Mouse (Mus musculus) MEL (cell line): ENCODE results near the gene Gcnt2. TPM values are rescaled to one million over a fixed set of nuclear protein-coding genes. Genes with fewer than 3 reads are reported as not detected.

Experiments used
- DNase-seq: peaks from one replicate; pipeline ENCODE4 v3.0.0; 2011; ENCODE audit warnings: low read depth, low spot score
- H3K27ac ChIP-seq: 2 replicates; pipeline ENCODE4 v1.5.1; 2012; ENCODE audit warnings: low read depth, mild to moderate bottlenecking, control low read depth, low read length, moderate library complexity; ENCODE audit not compliant: control insufficient read depth
- H3K27me3 ChIP-seq, 2 experiments: fragments of 150-350 bp in 1 of 2; sonication (generic) in 1 of 2; 2 replicates each; pipeline ENCODE4 v1.6.1; 2012; ENCODE audit warnings: low read length in 2 of 2, mild to moderate bottlenecking in 2 of 2, improper control_type of control experiment in 1 of 2, moderate library complexity in 1 of 2; ENCODE audit not compliant: insufficient read depth in 2 of 2, control insufficient read depth in 1 of 2
- H3K36me3 ChIP-seq, 2 experiments: 2 replicates each; pipeline ENCODE4 v1.6.1; 2012 to 2014; ENCODE audit warnings: low read length in 2 of 2, improper control_type of control experiment in 1 of 2, inconsistent platforms in 1 of 2, mild to moderate bottlenecking in 1 of 2; ENCODE audit not compliant: insufficient read depth in 2 of 2, control insufficient read depth in 1 of 2
- H3K4me1 ChIP-seq, 2 experiments: fragments of 150-350 bp in 1 of 2; sonication (generic) in 1 of 2; 2 replicates each; pipeline ENCODE4 v1.6.1; 2012; ENCODE audit warnings: low read length in 2 of 2, improper control_type of control experiment in 1 of 2, mild to moderate bottlenecking in 1 of 2; ENCODE audit not compliant: insufficient read depth in 2 of 2, control insufficient read depth in 1 of 2
- H3K4me3 ChIP-seq, 2 experiments: fragments of 150-350 bp in 1 of 2; sonication (generic) in 1 of 2; 2 replicates each; pipeline ENCODE4 v1.5.1; 2012; ENCODE audit warnings: low read depth in 2 of 2, low read length in 2 of 2, mild to moderate bottlenecking in 2 of 2, moderate library complexity in 2 of 2, control low read depth in 1 of 2, improper control_type of control experiment in 1 of 2; ENCODE audit not compliant: control insufficient read depth in 1 of 2, insufficient read depth in 1 of 2
- H3K79me2 ChIP-seq: 2 replicates; pipeline ENCODE4 v1.6.1; 2012; ENCODE audit warnings: mild to moderate bottlenecking, low read length, moderate library complexity; ENCODE audit not compliant: control insufficient read depth, poor library complexity, insufficient read depth
- H3K9ac ChIP-seq: 2 replicates; pipeline ENCODE4 v1.6.1; 2012; ENCODE audit warnings: low read depth, mild to moderate bottlenecking, control low read depth, low read length, moderate library complexity; ENCODE audit not compliant: control insufficient read depth, poor library complexity, severe bottlenecking
- H3K9me3 ChIP-seq: fragments of 150-350 bp; sonication (generic); replicated peaks from 2 replicates; pipeline ENCODE4 v1.6.1; 2012; ENCODE audit warnings: mild to moderate bottlenecking, low read length, improper control_type of control experiment, moderate library complexity; ENCODE audit not compliant: insufficient read depth
- CHD1 ChIP-seq: IDR thresholded peaks from 2 replicates; pipeline ENCODE4 v1.6.1; 2012; ENCODE audit warnings: low read depth, mild to moderate bottlenecking, inconsistent platforms, low read length, improper control_type of control experiment
- CHD2 ChIP-seq: IDR thresholded peaks from 2 replicates; pipeline ENCODE4 v1.6.1; 2011; ENCODE audit warnings: low read length, improper control_type of control experiment
- CTCF ChIP-seq, 3 experiments: IDR thresholded peaks in 2 of 3; conservative IDR thresholded peaks in 1 of 3; 2 replicates each; pipeline ENCODE4 v1.5.1; 2011 to 2012; ENCODE audit warnings: low read length in 3 of 3, low read depth in 2 of 3, mild to moderate bottlenecking in 2 of 3, improper control_type of control experiment in 1 of 3, inconsistent platforms in 1 of 3, mixed read lengths in 1 of 3, moderate library complexity in 1 of 3; ENCODE audit not compliant: control insufficient read depth in 1 of 3, insufficient read depth in 1 of 3, poor library complexity in 1 of 3, severe bottlenecking in 1 of 3
- E2F4 ChIP-seq: IDR thresholded peaks from 2 replicates; pipeline ENCODE4 v1.6.1; 2011; ENCODE audit warnings: low read depth, low read length, improper control_type of control experiment, borderline replicate concordance
- ELF1 ChIP-seq: IDR thresholded peaks from 2 replicates; pipeline ENCODE4 v1.6.1; 2014; ENCODE audit warnings: low read depth, mild to moderate bottlenecking, inconsistent platforms, low read length, improper control_type of control experiment, moderate library complexity
- GABPA ChIP-seq: IDR thresholded peaks from 2 replicates; pipeline ENCODE4 v1.6.1; 2012; ENCODE audit warnings: low read depth, mild to moderate bottlenecking, inconsistent platforms, low read length, improper control_type of control experiment, moderate library complexity
- MAX ChIP-seq: IDR thresholded peaks from 2 replicates; pipeline ENCODE4 v1.6.1; 2011; ENCODE audit warnings: low read length, improper control_type of control experiment
- MEF2A ChIP-seq: IDR thresholded peaks from 2 replicates; pipeline ENCODE4 v1.6.1; 2014; ENCODE audit warnings: low read depth, mild to moderate bottlenecking, inconsistent platforms, low read length, improper control_type of control experiment; ENCODE audit not compliant: poor library complexity, insufficient replicate concordance, severe bottlenecking; ENCODE audit errors: extremely low read depth
- MXI1 ChIP-seq: IDR thresholded peaks from 2 replicates; pipeline ENCODE4 v1.6.1; 2011; ENCODE audit warnings: mild to moderate bottlenecking, low read depth, low read length, improper control_type of control experiment
- MYC ChIP-seq: IDR thresholded peaks from 2 replicates; pipeline ENCODE4 v1.6.1; 2011; ENCODE audit warnings: low read depth, mild to moderate bottlenecking, low read length, improper control_type of control experiment, moderate library complexity
- POLR2A ChIP-seq, 2 experiments: IDR thresholded peaks; 2 replicates each; pipeline ENCODE4 v1.6.1; 2011 to 2012; ENCODE audit warnings: low read length in 2 of 2, mild to moderate bottlenecking in 2 of 2, control low read depth in 1 of 2, improper control_type of control experiment in 1 of 2, low read depth in 1 of 2, moderate library complexity in 1 of 2; ENCODE audit not compliant: control insufficient read depth in 1 of 2, insufficient read depth in 1 of 2, poor library complexity in 1 of 2
- POLR2AphosphoS2 ChIP-seq: IDR thresholded peaks from 2 replicates; pipeline ENCODE4 v1.6.1; 2011; ENCODE audit warnings: low read length, improper control_type of control experiment
- POLR2AphosphoS5 ChIP-seq: IDR thresholded peaks from 2 replicates; pipeline ENCODE4 v1.6.1; 2012; ENCODE audit warnings: low read depth, borderline replicate concordance, mild to moderate bottlenecking, inconsistent platforms, low read length, moderate library complexity, mixed read lengths
- RAD21 ChIP-seq: IDR thresholded peaks from 2 replicates; pipeline ENCODE4 v1.6.1; 2011; ENCODE audit warnings: mild to moderate bottlenecking, low read depth, low read length, improper control_type of control experiment
- SIN3A ChIP-seq: IDR thresholded peaks from 2 replicates; pipeline ENCODE4 v1.6.1; 2012; ENCODE audit warnings: low read length, improper control_type of control experiment, inconsistent platforms
- SMC3 ChIP-seq: IDR thresholded peaks from 2 replicates; pipeline ENCODE4 v1.6.1; 2011; ENCODE audit warnings: low read depth, low read length, improper control_type of control experiment
- TAL1 ChIP-seq: IDR thresholded peaks from 2 replicates; pipeline ENCODE4 v1.6.1; 2012; ENCODE audit warnings: mild to moderate bottlenecking, inconsistent platforms, low read length, moderate library complexity, mixed read lengths
- TBP ChIP-seq: IDR thresholded peaks from 2 replicates; pipeline ENCODE4 v1.8.0; 2011; ENCODE audit warnings: low read depth, low read length, improper control_type of control experiment
- TCF12 ChIP-seq: IDR thresholded peaks from 2 replicates; pipeline ENCODE4 v1.6.1; 2014; ENCODE audit warnings: low read depth, mild to moderate bottlenecking, inconsistent platforms, low read length, improper control_type of control experiment, moderate library complexity
- USF1 ChIP-seq: IDR thresholded peaks from 2 replicates; pipeline ENCODE4 v1.6.1; 2014; ENCODE audit warnings: low read depth, mild to moderate bottlenecking, inconsistent platforms, low read length, improper control_type of control experiment, moderate library complexity
- USF2 ChIP-seq, 2 experiments: IDR thresholded peaks; 2 replicates each; pipeline ENCODE4 v1.6.1; 2011 to 2012; ENCODE audit warnings: improper control_type of control experiment in 2 of 2, low read length in 2 of 2, borderline replicate concordance in 1 of 2, inconsistent platforms in 1 of 2, low read depth in 1 of 2, mild to moderate bottlenecking in 1 of 2; ENCODE audit not compliant: insufficient read depth in 1 of 2
- ZC3H11A ChIP-seq: IDR thresholded peaks from 2 replicates; pipeline ENCODE4 v1.6.1; 2012; ENCODE audit warnings: low read depth, mild to moderate bottlenecking, inconsistent platforms, low read length, improper control_type of control experiment
- polyA plus RNA-seq, 2 experiments: library from polyadenylated mRNA; stranded (reverse) in 1 of 2; unstranded in 1 of 2; fragments of >175 nt in 1 of 2; fragments of >200 nt in 1 of 2; gene quantifications; 2 replicates each; pipeline versions ENCODE4 v1.2.1 to v1.2.4; 2012; ENCODE audit warnings: low replicate concordance in 2 of 2, low read depth in 1 of 2; ENCODE audit not compliant: insufficient read length in 2 of 2, insufficient read depth in 1 of 2, missing spikeins in 1 of 2
- total RNA-seq: library from RNA; depleted of rRNA; stranded (reverse); fragments of 300-350 nt; gene quantifications from 2 replicates; pipeline ENCODE4 v1.2.3, GENCODE M21; 2012

The Gcnt2 gene
- total and polyA plus RNA-seq, 3 experiments: 0.03 to 0.04 TPM; not detected in 1

- TF ChIP-seq MEF2A (no peak), ZC3H11A (peak; percentile 96), POLR2AphosphoS2 (no peak), CHD1 (no peak), POLR2A (IDR thresholded peaks at IDR 0.05; ENCODE audit: control insufficient read depth in 1 of 2, insufficient read depth in 1 of 2, low read depth in 1 of 2, low read length in 2 of 2, poor library complexity in 1 of 2) (no peak), MAX (peak; percentile 47; the same call in 1 of the 2 replicates), SMC3 (peak; percentile 92), MXI1 (no peak), USF1 (peak; percentile 93), GABPA (no peak), USF2 (IDR thresholded peaks at IDR 0.05; ENCODE audit: borderline replicate concordance in 1 of 2, insufficient read depth in 1 of 2, low read depth in 1 of 2, low read length in 2 of 2) (peak in 1 of 2 experiments; percentile 58; a peak in 1 of 4 replicates), TAL1 (no peak), MYC (no peak), RAD21 (peak; percentile 99), CHD2 (no peak), ELF1 (no peak), TCF12 (no peak), CTCF (IDR thresholded peaks at IDR 0.05 in 2 of 3, conservative IDR thresholded peaks at IDR 0.05 in 1 of 3; ENCODE audit: control insufficient read depth in 1 of 3, insufficient read depth in 1 of 3, low read depth in 2 of 3, low read length in 3 of 3, poor library complexity in 1 of 3, severe bottlenecking in 1 of 3) (peak; percentile 66 to 93 (median 82)), E2F4 (no peak), SIN3A (peak; percentile 42; the same call in 1 of the 2 replicates), POLR2AphosphoS5 (no peak)
- Histone ChIP-seq H3K79me2 (no peaks in the 10 kb centered on the region), H3K27me3 (peaks cover 6 to 7% of the 10 kb centered on the region in 2 experiments), H3K9me3 (no peaks in the 10 kb centered on the region), H3K36me3 (peaks cover 0 to 5% of the 10 kb centered on the region in 2 experiments; a peak in 1 of 4 replicates), H3K9ac (no peak overlapping the region), H3K4me3 (peak overlapping the region; percentile 3 to 44), H3K27ac (no peak overlapping the region), H3K4me1 (peaks cover 0 to 7% of the 10 kb centered on the region in 2 experiments; a peak in 2 of 4 replicates)
- peak; percentile 86 for DNase-seq
Observed at GRCm38 (mm10) chr13:40843418-40844067, 16.0 kb upstream of the Gcnt2 start.

- Histone ChIP-seq H3K4me1 (peaks cover 0 to 7% of the 10 kb centered on the region in 2 experiments; a peak in 2 of 4 replicates), H3K36me3 (peaks cover 0 to 5% of the 10 kb centered on the region in 2 experiments; a peak in 1 of 4 replicates)
Observed at GRCm38 (mm10) chr13:40844144-40844543, 15.4 kb upstream of the Gcnt2 start.

More at GRCm38 (mm10) chr13:40844144-40844543, 15.4 kb upstream of the Gcnt2 start:
- Histone ChIP-seq H3K9me3 (no peaks in the 10 kb centered on the region), H3K27me3 (peaks cover 4 to 6% of the 10 kb centered on the region in 2 experiments), H3K9ac (no peak overlapping the region), H3K4me3 (no peak overlapping the region), H3K79me2 (no peaks in the 10 kb centered on the region), H3K27ac (no peak overlapping the region)
- TF ChIP-seq TBP (0 out of 2 replicates have a peak, but pooled peaks have one; percentile 30), POLR2AphosphoS2 (no peak), SMC3 (peak; percentile 36; the same call in 1 of the 2 replicates)
- peak; percentile 60 for DNase-seq
